Mouse (Mus musculus): ENCODE results near the gene Tmem121b. TPM values are rescaled to one million over a fixed set of nuclear protein-coding genes. Genes with fewer than 3 reads are reported as not detected.
A peak's percentile ranks its signal among the peaks of the same experiment; 100 is the strongest.

Gene Tmem121b
- total and polyA plus RNA-seq, 3 experiments = 0.18 TPM; not detected in 2

DNA sequence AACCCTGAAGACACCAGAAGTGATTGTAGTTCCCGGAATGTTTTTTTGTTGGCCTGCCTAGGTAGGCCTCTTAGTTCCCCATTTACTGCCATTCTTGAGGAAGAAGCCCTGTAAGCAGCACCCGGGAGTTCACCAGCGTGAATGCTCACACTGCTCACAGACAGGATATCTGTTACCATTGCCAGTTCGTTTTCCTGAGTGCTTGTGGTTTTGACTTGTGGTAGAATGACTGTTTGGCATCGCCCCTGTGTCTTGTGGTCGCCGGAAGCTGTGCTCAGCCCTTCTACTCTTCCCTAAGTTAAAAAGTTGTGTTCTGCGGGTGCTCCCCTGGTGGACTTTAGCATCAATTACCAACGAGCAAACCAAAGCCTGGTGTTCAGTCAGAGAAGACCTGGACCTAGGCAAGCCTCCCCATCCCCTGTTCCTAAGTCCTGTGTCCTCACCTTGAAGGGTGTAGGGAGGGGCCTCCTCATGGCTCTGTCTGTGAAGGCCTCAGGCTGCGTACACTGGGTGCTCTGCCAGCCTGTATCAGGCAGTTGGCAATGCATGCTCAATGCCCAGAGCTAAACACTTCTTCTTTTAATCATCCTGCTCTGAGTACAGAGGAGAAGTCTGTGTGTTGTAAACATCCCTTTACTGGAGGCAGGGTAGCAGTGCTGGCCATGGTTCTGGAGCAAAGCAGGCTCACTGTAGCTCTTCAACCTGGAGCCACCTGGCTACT lies 26.8 kb downstream of the Tmem121b start (continued):
- TF ChIP-seq MEF2A (IDR thresholded peaks at IDR 0.05; ENCODE audit: extremely low read depth, insufficient replicate concordance, low read depth, low read length, poor library complexity, severe bottlenecking) (no peak), TBP (IDR thresholded peaks at IDR 0.05; ENCODE audit: low read depth, low read length) (peak; percentile 64; the same call in 1 of the 2 replicates), MAX (IDR thresholded peaks at IDR 0.05; ENCODE audit: low read length) (0 out of 2 replicates have a peak, but pooled peaks have one; percentile 21)

DNA sequence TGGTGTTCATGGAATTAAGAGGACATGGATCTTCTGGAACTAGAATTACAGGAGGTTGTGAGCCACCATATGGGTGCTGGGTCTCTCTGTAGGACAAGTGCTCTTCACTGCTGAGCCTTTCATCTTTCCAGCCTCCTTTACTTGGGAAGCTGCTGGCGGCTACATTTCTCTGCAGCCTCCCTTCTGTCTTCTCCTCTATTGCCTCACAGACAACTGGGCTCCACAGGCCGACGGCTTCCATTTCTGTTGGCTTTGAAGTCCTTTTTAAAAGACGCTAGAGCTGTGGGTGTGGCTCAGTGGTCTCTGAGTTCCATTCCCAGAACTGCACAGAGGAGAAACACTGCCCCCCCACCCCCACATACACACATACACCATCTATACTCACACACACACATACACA lies 28.2 kb downstream of the Tmem121b start:
- Histone ChIP-seq H3K27ac (ENCODE audit: control insufficient read depth, low read depth, low read length) (peak overlapping the region; percentile 4; the same call in 1 of the 2 replicates), H3K4me3 (ENCODE audit: control insufficient read depth in 1 of 2, insufficient read depth in 1 of 2, low read depth in 2 of 2, low read length in 2 of 2) (no peak overlapping the region), H3K9me3 (replicated peaks; ENCODE audit: insufficient read depth, low read length) (no peaks in the 10 kb centered on the region), H3K9ac (ENCODE audit: control insufficient read depth, low read depth, low read length, poor library complexity, severe bottlenecking) (no peak overlapping the region; the same call in 1 of the 2 replicates), H3K27me3 (ENCODE audit: control insufficient read depth in 1 of 2, insufficient read depth in 2 of 2, low read length in 2 of 2) (no peaks in the 10 kb centered on the region), H3K36me3 (ENCODE audit: control insufficient read depth in 1 of 2, insufficient read depth in 2 of 2, low read length in 2 of 2) (peaks cover 0 to 41% of the 10 kb centered on the region in 2 experiments; a peak in 2 of 4 replicates), H3K79me2 (ENCODE audit: control insufficient read depth, insufficient read depth, low read length, poor library complexity) (peaks cover 49% of the 10 kb centered on the region), H3K4me1 (ENCODE audit: control insufficient read depth in 1 of 2, insufficient read depth in 2 of 2, low read length in 2 of 2) (peaks cover 25 to 44% of the 10 kb centered on the region in 2 experiments)
- DNase-seq (ENCODE audit: low read depth, low spot score) = no peak
- TF ChIP-seq HCFC1 (IDR thresholded peaks at IDR 0.05; ENCODE audit: low read depth, low read length) (no peak), NRF1 (IDR thresholded peaks at IDR 0.05; ENCODE audit: insufficient read depth, low read depth, low read length, poor library complexity, severe bottlenecking) (no peak), MAZ (IDR thresholded peaks at IDR 0.05; ENCODE audit: low read depth, low read length) (no peak), UBTF (IDR thresholded peaks at IDR 0.05; ENCODE audit: borderline replicate concordance, insufficient read depth, low read depth, low read length) (no peak), MXI1 (IDR thresholded peaks at IDR 0.05; ENCODE audit: low read depth, low read length) (no peak), KAT2A (conservative IDR thresholded peaks at IDR 0.05; ENCODE audit: low read depth, low read length) (no peak), GATA1 (IDR thresholded peaks at IDR 0.05; ENCODE audit: low read depth, low read length) (no peak)

DNA sequence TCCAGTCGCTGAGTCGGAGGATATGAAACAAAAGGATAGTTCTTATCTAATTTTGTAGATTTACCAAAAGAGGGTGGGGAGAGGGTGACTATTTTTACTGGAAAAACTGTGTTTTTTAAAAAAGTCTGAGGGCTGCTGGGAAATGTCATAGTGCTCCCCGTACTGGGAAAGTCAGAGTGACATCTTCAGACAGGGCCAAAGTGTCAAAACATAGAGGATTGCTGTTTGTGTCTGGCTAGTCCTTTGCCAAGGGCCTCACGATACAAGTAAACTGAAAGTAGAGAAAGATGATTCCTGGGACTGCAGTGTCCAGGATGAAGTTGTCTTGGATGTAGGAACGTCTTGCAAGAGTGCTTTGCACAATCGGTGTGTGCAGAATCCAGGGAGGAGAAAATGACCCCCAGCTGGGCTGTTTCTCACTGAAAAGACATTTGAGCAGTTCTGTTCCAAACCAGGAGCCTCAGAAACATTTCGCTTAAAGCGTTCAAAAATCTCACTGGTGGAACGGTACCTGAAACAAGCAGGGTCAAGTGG lies 29.1 kb downstream of the Tmem121b start:
- TF ChIP-seq CTCF (IDR thresholded peaks at IDR 0.05 in 2 of 3, conservative IDR thresholded peaks at IDR 0.05 in 1 of 3; ENCODE audit: control insufficient read depth in 1 of 3, insufficient read depth in 1 of 3, low read depth in 2 of 3, low read length in 3 of 3, poor library complexity in 1 of 3, severe bottlenecking in 1 of 3) = no peak
- peak; percentile 6; the same call in 1 of the 2 replicates for TF ChIP-seq SIN3A (IDR thresholded peaks at IDR 0.05; ENCODE audit: low read length)
- 0 out of 2 replicates have a peak, but pooled peaks have one; percentile 10 for TF ChIP-seq GATA1 (IDR thresholded peaks at IDR 0.05; ENCODE audit: low read depth, low read length)
- Histone ChIP-seq H3K9me3 (replicated peaks; ENCODE audit: insufficient read depth, low read length) (no peaks in the 10 kb centered on the region), H3K4me3 (ENCODE audit: control insufficient read depth in 1 of 2, insufficient read depth in 1 of 2, low read depth in 2 of 2, low read length in 2 of 2) (peak overlapping the region; percentile 88), H3K4me1 (ENCODE audit: control insufficient read depth in 1 of 2, insufficient read depth in 2 of 2, low read length in 2 of 2) (peaks cover 23 to 35% of the 10 kb centered on the region in 2 experiments), H3K79me2 (ENCODE audit: control insufficient read depth, insufficient read depth, low read length, poor library complexity) (peaks cover 44% of the 10 kb centered on the region), H3K9ac (ENCODE audit: control insufficient read depth, low read depth, low read length, poor library complexity, severe bottlenecking) (peak overlapping the region; percentile 93), H3K36me3 (ENCODE audit: control insufficient read depth in 1 of 2, insufficient read depth in 2 of 2, low read length in 2 of 2) (peaks cover 0 to 34% of the 10 kb centered on the region in 2 experiments; a peak in 2 of 4 replicates), H3K27ac (ENCODE audit: control insufficient read depth, low read depth, low read length) (peak overlapping the region; percentile 32), H3K27me3 (ENCODE audit: control insufficient read depth in 1 of 2, insufficient read depth in 2 of 2, low read length in 2 of 2) (no peaks in the 10 kb centered on the region)
- no peak for DNase-seq (ENCODE audit: low read depth, low spot score)
